Mouse (Mus musculus): ENCODE data around the gene Hdac11.

GRCm38 (mm10) chr6:91169129-91169528 lies 12.7 kb downstream of the Hdac11 start:
- TF ChIP-seq USF1 (IDR thresholded peaks at IDR 0.05; ENCODE audit: low read depth): no peak
- TF ChIP-seq MAX (IDR thresholded peaks at IDR 0.05; ENCODE audit: low read depth): no peak
- peak in 2 of 3 experiments; percentile 60 to 94 for TF ChIP-seq MYOG (IDR thresholded peaks at IDR 0.05; ENCODE audit: control insufficient read depth in 1 of 3, insufficient read depth in 1 of 3, insufficient read length in 2 of 3, low read depth in 2 of 3)
- TF ChIP-seq E2F4 (IDR thresholded peaks at IDR 0.05; ENCODE audit: insufficient read depth): no peak
- TF ChIP-seq MYOD1 (IDR thresholded peaks at IDR 0.05; ENCODE audit: control insufficient read depth in 1 of 3, insufficient read length in 2 of 3, low read depth in 2 of 3): peak; percentile 28 to 88 (median 30)
